Mouse (Mus musculus): ENCODE data around the gene Zfp511. TPM values are rescaled to one million over a fixed set of nuclear protein-coding genes. Genes with fewer than 3 reads are reported as not detected.
A peak's percentile ranks its signal among the peaks of the same experiment; 100 is the strongest.

Gene Zfp511
- 32.1 and 36.5 TPM in 2 replicates for polyA plus RNA-seq (2015; fragmentation: Nextera tagmentation; extraction: Ambion mirVana)

- Histone ChIP-seq H3K27me3 (ENCODE audit: control insufficient read depth, insufficient read depth, low read length) (no peaks in the 10 kb centered on the region), H3K4me1 (ENCODE audit: control insufficient read depth, insufficient read depth, low read length) (peaks cover 16% of the 10 kb centered on the region), H3K4me3 (ENCODE audit: low read length) (peak within 1 kb of the TSS; percentile 87), H3K4me2 (ENCODE audit: low read depth, low read length) (peak within 1 kb of the TSS; percentile 91), H3K27ac (ENCODE audit: low read length) (peak within 1 kb of the TSS; percentile 85), H3K36me3 (ENCODE audit: control insufficient read depth, insufficient read depth) (peaks cover 16% of the 10 kb centered on the region), H3K9ac (ENCODE audit: low read length) (peak within 1 kb of the TSS; percentile 93), H3K9me3 (replicated peaks; ENCODE audit: control insufficient read depth, low read length) (no peaks in the 10 kb centered on the region)
- ATAC-seq (replicated peaks; ENCODE audit: extremely low read depth, insufficient read depth, low FRiP score): peak; percentile 98
- WGBS: 1% methylated on average over 68 of the region's 69 CpGs
These were observed at the start of gene Zfp511, which contains the start of gene Tubgcp2 for GRCm38 (mm10) chr7:140036281-140037170. Gene Zfp511, plus strand, starts transcription at chr7:140036391. Gene Tubgcp2, minus strand, starts transcription at chr7:140036669.

- H3K9me3 ChIP-seq (replicated peaks; ENCODE audit: control insufficient read depth, low read length): no peaks in the 10 kb centered on the region
- H3K27ac ChIP-seq (ENCODE audit: low read length): no peak overlapping the region
- WGBS: 69% methylated on average over 9 of the region's 9 CpGs
- ATAC-seq (replicated peaks; ENCODE audit: extremely low read depth, insufficient read depth, low FRiP score): no peak
- no peaks in the 10 kb centered on the region for H3K4me1 ChIP-seq (ENCODE audit: control insufficient read depth, insufficient read depth, low read length)
- no peak overlapping the region for H3K9ac ChIP-seq (ENCODE audit: low read length)
- no peak overlapping the region for H3K4me3 ChIP-seq (ENCODE audit: low read length)
- no peaks in the 10 kb centered on the region for H3K36me3 ChIP-seq (ENCODE audit: control insufficient read depth, insufficient read depth)
- H3K27me3 ChIP-seq (ENCODE audit: control insufficient read depth, insufficient read depth, low read length): no peaks in the 10 kb centered on the region; the same call in 1 of the 2 replicates
- H3K4me2 ChIP-seq (ENCODE audit: low read depth, low read length): no peak overlapping the region
These were observed 47.9 kb upstream of the Zfp511 start for GRCm38 (mm10) chr7:139988272-139988671.

- H3K4me3 ChIP-seq (ENCODE audit: low read length): no peak overlapping the region
- H3K9me3 ChIP-seq (replicated peaks; ENCODE audit: control insufficient read depth, low read length): no peaks in the 10 kb centered on the region
- H3K27ac ChIP-seq (ENCODE audit: low read length): no peak overlapping the region
- 68% methylated on average over 8 of the region's 8 CpGs for WGBS
- H3K4me1 ChIP-seq (ENCODE audit: control insufficient read depth, insufficient read depth, low read length): no peaks in the 10 kb centered on the region
- no peak overlapping the region for H3K9ac ChIP-seq (ENCODE audit: low read length)
- ATAC-seq (replicated peaks; ENCODE audit: extremely low read depth, insufficient read depth, low FRiP score): no peak
- no peak overlapping the region for H3K4me2 ChIP-seq (ENCODE audit: low read depth, low read length)
- H3K36me3 ChIP-seq (ENCODE audit: control insufficient read depth, insufficient read depth): peaks cover 1% of the 10 kb centered on the region; the same call in 1 of the 2 replicates
- H3K27me3 ChIP-seq (ENCODE audit: control insufficient read depth, insufficient read depth, low read length): no peaks in the 10 kb centered on the region; the same call in 1 of the 2 replicates
These were observed 45.3 kb upstream of the Zfp511 start for GRCm38 (mm10) chr7:139990864-139991394.

- Histone ChIP-seq H3K27me3 (ENCODE audit: control insufficient read depth, insufficient read depth, low read length) (no peaks in the 10 kb centered on the region; the same call in 1 of the 2 replicates), H3K9me3 (replicated peaks; ENCODE audit: control insufficient read depth, low read length) (no peaks in the 10 kb centered on the region), H3K4me2 (ENCODE audit: low read depth, low read length) (no peak within 1 kb of the TSS), H3K9ac (ENCODE audit: low read length) (no peak within 1 kb of the TSS), H3K4me1 (ENCODE audit: control insufficient read depth, insufficient read depth, low read length) (no peaks in the 10 kb centered on the region), H3K36me3 (ENCODE audit: control insufficient read depth, insufficient read depth) (peaks cover 12% of the 10 kb centered on the region; the same call in 1 of the 2 replicates), H3K27ac (ENCODE audit: low read length) (no peak within 1 kb of the TSS), H3K4me3 (ENCODE audit: low read length) (no peak within 1 kb of the TSS)
- ATAC-seq (replicated peaks; ENCODE audit: extremely low read depth, insufficient read depth, low FRiP score): no peak; the same call in 1 of the 2 replicates
- 28% methylated on average over 7 of the region's 7 CpGs for WGBS
These were observed 43.8 kb upstream of the Zfp511 start, which contains the start of gene Adam8 for GRCm38 (mm10) chr7:139992406-139992805. Gene Adam8, minus strand, starts transcription at chr7:139992562.

GRCm38 (mm10) chr7:139993532-139993931, 42.7 kb upstream of the Zfp511 start:
- no peak overlapping the region for H3K4me3 ChIP-seq (ENCODE audit: low read length)
- WGBS: 86% methylated on average over 6 of the region's 6 CpGs
- no peak overlapping the region for H3K4me2 ChIP-seq (ENCODE audit: low read depth, low read length)
- no peaks in the 10 kb centered on the region for H3K9me3 ChIP-seq (replicated peaks; ENCODE audit: control insufficient read depth, low read length)
- H3K27ac ChIP-seq (ENCODE audit: low read length): no peak overlapping the region
- no peaks in the 10 kb centered on the region for H3K27me3 ChIP-seq (ENCODE audit: control insufficient read depth, insufficient read depth, low read length)
- no peak overlapping the region for H3K9ac ChIP-seq (ENCODE audit: low read length)
- ATAC-seq (replicated peaks; ENCODE audit: extremely low read depth, insufficient read depth, low FRiP score): no peak
- H3K36me3 ChIP-seq (ENCODE audit: control insufficient read depth, insufficient read depth): peaks cover 22% of the 10 kb centered on the region
- no peaks in the 10 kb centered on the region for H3K4me1 ChIP-seq (ENCODE audit: control insufficient read depth, insufficient read depth, low read length)

- peaks cover 27% of the 10 kb centered on the region for H3K36me3 ChIP-seq (ENCODE audit: control insufficient read depth, insufficient read depth)
- 79% methylated on average over 4 of the region's 4 CpGs for WGBS
- no peaks in the 10 kb centered on the region for H3K27me3 ChIP-seq (ENCODE audit: control insufficient read depth, insufficient read depth, low read length)
- no peak for ATAC-seq (replicated peaks; ENCODE audit: extremely low read depth, insufficient read depth, low FRiP score)
- H3K4me2 ChIP-seq (ENCODE audit: low read depth, low read length): no peak overlapping the region
- H3K9me3 ChIP-seq (replicated peaks; ENCODE audit: control insufficient read depth, low read length): no peaks in the 10 kb centered on the region
- H3K4me1 ChIP-seq (ENCODE audit: control insufficient read depth, insufficient read depth, low read length): no peaks in the 10 kb centered on the region
- no peak overlapping the region for H3K27ac ChIP-seq (ENCODE audit: low read length)
- H3K4me3 ChIP-seq (ENCODE audit: low read length): no peak overlapping the region
- H3K9ac ChIP-seq (ENCODE audit: low read length): no peak overlapping the region
These were observed 42.0 kb upstream of the Zfp511 start for GRCm38 (mm10) chr7:139994202-139994601.

- no peak overlapping the region for H3K4me3 ChIP-seq (ENCODE audit: low read length)
- H3K27me3 ChIP-seq (ENCODE audit: control insufficient read depth, insufficient read depth, low read length): no peaks in the 10 kb centered on the region
- H3K27ac ChIP-seq (ENCODE audit: low read length): no peak overlapping the region
- peaks cover 31% of the 10 kb centered on the region for H3K36me3 ChIP-seq (ENCODE audit: control insufficient read depth, insufficient read depth)
- no peak overlapping the region for H3K4me2 ChIP-seq (ENCODE audit: low read depth, low read length)
- H3K4me1 ChIP-seq (ENCODE audit: control insufficient read depth, insufficient read depth, low read length): no peaks in the 10 kb centered on the region
- no peak for ATAC-seq (replicated peaks; ENCODE audit: extremely low read depth, insufficient read depth, low FRiP score)
- 44% methylated on average over 3 of the region's 3 CpGs for WGBS
- H3K9ac ChIP-seq (ENCODE audit: low read length): no peak overlapping the region
- no peaks in the 10 kb centered on the region for H3K9me3 ChIP-seq (replicated peaks; ENCODE audit: control insufficient read depth, low read length)
These were observed 41.5 kb upstream of the Zfp511 start for GRCm38 (mm10) chr7:139994676-139995075.

GRCm38 (mm10) chr7:139998691-139999350, 37.4 kb upstream of the Zfp511 start:
- Histone ChIP-seq H3K9me3 (replicated peaks; ENCODE audit: control insufficient read depth, low read length) (no peaks in the 10 kb centered on the region), H3K36me3 (ENCODE audit: control insufficient read depth, insufficient read depth) (peaks cover 55% of the 10 kb centered on the region), H3K27me3 (ENCODE audit: control insufficient read depth, insufficient read depth, low read length) (no peaks in the 10 kb centered on the region), H3K9ac (ENCODE audit: low read length) (no peak overlapping the region), H3K27ac (ENCODE audit: low read length) (no peak overlapping the region), H3K4me1 (ENCODE audit: control insufficient read depth, insufficient read depth, low read length) (no peaks in the 10 kb centered on the region), H3K4me2 (ENCODE audit: low read depth, low read length) (no peak overlapping the region), H3K4me3 (ENCODE audit: low read length) (no peak overlapping the region)
- ATAC-seq (replicated peaks; ENCODE audit: extremely low read depth, insufficient read depth, low FRiP score): no peak
- WGBS: 94% methylated on average over 13 of the region's 13 CpGs
